Mouse (Mus musculus): ENCODE measurements at regions not wholly inside any gene's neighbourhood (a gene's known extent, or its start where the extent isn't known, plus 50 kb on each side); places are given as distances from the start of the nearest gene placed in this dataset.
"Not testable (repeated sequence)": the region's sequence is repeated elsewhere in the genome, so short reads cannot be mapped to it uniquely, and the experiment has no call there.

GRCm38 (mm10) chr6:60406861-60407260 is 422.8 kb downstream of the Snca start:
- Histone ChIP-seq H3K9me3 (ENCODE audit: low read length) (no peaks in the 10 kb centered on the region), H3K27ac (ENCODE audit: low read length) (no peak overlapping the region), H3K4me3 (ENCODE audit: low read depth, low read length) (no peak overlapping the region), H3K4me2 (replicated peaks; ENCODE audit: low read depth, low read length) (no peak overlapping the region), H3K4me1 (ENCODE audit: insufficient read depth, low read depth, low read length) (no peaks in the 10 kb centered on the region), H3K9ac (replicated peaks; ENCODE audit: low read depth) (no peak overlapping the region), H3K27me3 (replicated peaks; ENCODE audit: insufficient read depth, low read length) (no peaks in the 10 kb centered on the region), H3K36me3 (ENCODE audit: insufficient read depth, low read length) (no peaks in the 10 kb centered on the region)
- TF ChIP-seq EP300 (IDR thresholded peaks at IDR 0.05) = no peak
- TF ChIP-seq CTCF (IDR thresholded peaks at IDR 0.05) = no peak
- no peak for ATAC-seq
- 88% methylated on average over 7 of the region's 7 CpGs for WGBS
- no peak for DNase-seq (ENCODE audit: low spot score)

- H3K4me2 ChIP-seq (replicated peaks; ENCODE audit: low read depth, low read length); ATAC-seq; H3K9me3 ChIP-seq (ENCODE audit: low read length); H3K4me3 ChIP-seq (ENCODE audit: low read depth, low read length); H3K27me3 ChIP-seq (replicated peaks; ENCODE audit: insufficient read depth, low read length); H3K9ac ChIP-seq (replicated peaks; ENCODE audit: low read depth); DNase-seq (ENCODE audit: low spot score); H3K36me3 ChIP-seq (ENCODE audit: insufficient read depth, low read length); H3K27ac ChIP-seq (ENCODE audit: low read length); H3K4me1 ChIP-seq (ENCODE audit: insufficient read depth, low read depth, low read length): not testable (repeated sequence)
These were observed 465.7 kb downstream of the Snca start for GRCm38 (mm10) chr6:60363931-60364330.

GRCm38 (mm10) chr6:60345448-60345847 is 484.2 kb downstream of the Snca start:
- DNase-seq (ENCODE audit: low spot score) (no peak), ATAC-seq (no peak)
- Histone ChIP-seq H3K27ac (ENCODE audit: low read length) (no peak overlapping the region), H3K4me3 (ENCODE audit: low read depth, low read length) (no peak overlapping the region), H3K9me3 (ENCODE audit: low read length) (no peaks in the 10 kb centered on the region), H3K27me3 (replicated peaks; ENCODE audit: insufficient read depth, low read length) (no peaks in the 10 kb centered on the region), H3K4me2 (replicated peaks; ENCODE audit: low read depth, low read length) (no peak overlapping the region), H3K9ac (replicated peaks; ENCODE audit: low read depth) (no peak overlapping the region), H3K4me1 (ENCODE audit: insufficient read depth, low read depth, low read length) (no peaks in the 10 kb centered on the region), H3K36me3 (ENCODE audit: insufficient read depth, low read length) (no peaks in the 10 kb centered on the region)
- 23% methylated on average over 2 of the region's 2 CpGs for WGBS
- TF ChIP-seq EP300 (IDR thresholded peaks at IDR 0.05) = no peak
- TF ChIP-seq CTCF (IDR thresholded peaks at IDR 0.05) = no peak

Measured in lung, postnatal 0 days (tissue).